Mouse (Mus musculus) myocyte (in vitro differentiated cells): ENCODE data around the gene Anxa4.

Source experiments
- CEBPB ChIP-seq: IDR thresholded peaks from 2 replicates; pipeline ENCODE4 v1.6.1; 2011; ENCODE audit warnings: mild to moderate bottlenecking, moderate library complexity; ENCODE audit not compliant: poor library complexity, insufficient read depth, severe bottlenecking
- E2F4 ChIP-seq: IDR thresholded peaks from one replicate; pipeline ENCODE4 v1.6.1; 2011; ENCODE audit warnings: mild to moderate bottlenecking, control low read depth, moderate library complexity; ENCODE audit not compliant: insufficient read depth
- MAX ChIP-seq: IDR thresholded peaks from one replicate; pipeline ENCODE4 v1.6.1; 2011; ENCODE audit warnings: low read depth, mild to moderate bottlenecking, control low read depth
- MYOD1 ChIP-seq, 3 experiments: IDR thresholded peaks; one replicate each; pipeline ENCODE4 v1.6.1; 2011; ENCODE audit warnings: control low read depth in 2 of 3, low read depth in 2 of 3, mild to moderate bottlenecking in 2 of 3, moderate library complexity in 1 of 3; ENCODE audit not compliant: insufficient read length in 2 of 3, control insufficient read depth in 1 of 3
- MYOG ChIP-seq, 3 experiments: IDR thresholded peaks; one replicate each; pipeline ENCODE4 v1.6.1; 2011; ENCODE audit warnings: control low read depth in 2 of 3, low read depth in 2 of 3, mild to moderate bottlenecking in 2 of 3; ENCODE audit not compliant: insufficient read length in 2 of 3, control insufficient read depth in 1 of 3, insufficient read depth in 1 of 3
- POLR2A ChIP-seq: IDR thresholded peaks from one replicate; pipeline ENCODE4 v1.6.1; 2011; ENCODE audit warnings: low read depth, mild to moderate bottlenecking, control low read depth, moderate library complexity; ENCODE audit not compliant: insufficient read length
- POLR2AphosphoS2 ChIP-seq: IDR thresholded peaks from one replicate; pipeline ENCODE4 v1.6.1; 2011; ENCODE audit warnings: low read depth, control low read depth; ENCODE audit not compliant: insufficient read length
- REST ChIP-seq: IDR thresholded peaks from one replicate; pipeline ENCODE4 v1.6.1; 2011; ENCODE audit warnings: mild to moderate bottlenecking, control low read depth, moderate library complexity; ENCODE audit not compliant: insufficient read depth, insufficient read length
- SRF ChIP-seq: IDR thresholded peaks from one replicate; pipeline ENCODE4 v1.6.1; 2011; ENCODE audit warnings: low read depth; ENCODE audit not compliant: control insufficient read depth, insufficient read length
- TCF12 ChIP-seq: IDR thresholded peaks from one replicate; pipeline ENCODE4 v1.6.1; 2011; ENCODE audit warnings: mild to moderate bottlenecking, control low read depth; ENCODE audit not compliant: poor library complexity, insufficient read depth, severe bottlenecking
- TCF3 ChIP-seq: IDR thresholded peaks from one replicate; pipeline ENCODE4 v1.6.1; 2011; ENCODE audit warnings: low read depth, control low read depth; ENCODE audit not compliant: insufficient read length
- USF1 ChIP-seq: IDR thresholded peaks from one replicate; pipeline ENCODE4 v1.6.1; 2011; ENCODE audit warnings: low read depth, mild to moderate bottlenecking, control low read depth, moderate library complexity

GRCm38 (mm10) chr6:86774937-86775336 is 18.4 kb downstream of the Anxa4 start:
- TF ChIP-seq TCF12 = no peak
- TF ChIP-seq POLR2A = no peak
- TF ChIP-seq E2F4 = no peak
- no peak for TF ChIP-seq MAX
- TF ChIP-seq REST = no peak
- no peak for TF ChIP-seq USF1
- no peak for TF ChIP-seq MYOD1 (IDR thresholded peaks at IDR 0.05; ENCODE audit: control insufficient read depth in 1 of 3, insufficient read length in 2 of 3, low read depth in 2 of 3)
- no peak for TF ChIP-seq CEBPB
- TF ChIP-seq MYOG (IDR thresholded peaks at IDR 0.05; ENCODE audit: control insufficient read depth in 1 of 3, insufficient read depth in 1 of 3, insufficient read length in 2 of 3, low read depth in 2 of 3) = no peak
- no peak for TF ChIP-seq POLR2AphosphoS2
- no peak for TF ChIP-seq TCF3
- TF ChIP-seq SRF = no peak
